Mouse (Mus musculus): Measurements from ENCODE around the gene Klhl25. TPM values are rescaled to one million over a fixed set of nuclear protein-coding genes. Genes with fewer than 3 reads are reported as not detected.

Gene Klhl25
- polyA plus RNA-seq (2015; fragmentation: Nextera tagmentation; extraction: Ambion mirVana) = 26.9 and 32.6 TPM in 2 replicates

DNA sequence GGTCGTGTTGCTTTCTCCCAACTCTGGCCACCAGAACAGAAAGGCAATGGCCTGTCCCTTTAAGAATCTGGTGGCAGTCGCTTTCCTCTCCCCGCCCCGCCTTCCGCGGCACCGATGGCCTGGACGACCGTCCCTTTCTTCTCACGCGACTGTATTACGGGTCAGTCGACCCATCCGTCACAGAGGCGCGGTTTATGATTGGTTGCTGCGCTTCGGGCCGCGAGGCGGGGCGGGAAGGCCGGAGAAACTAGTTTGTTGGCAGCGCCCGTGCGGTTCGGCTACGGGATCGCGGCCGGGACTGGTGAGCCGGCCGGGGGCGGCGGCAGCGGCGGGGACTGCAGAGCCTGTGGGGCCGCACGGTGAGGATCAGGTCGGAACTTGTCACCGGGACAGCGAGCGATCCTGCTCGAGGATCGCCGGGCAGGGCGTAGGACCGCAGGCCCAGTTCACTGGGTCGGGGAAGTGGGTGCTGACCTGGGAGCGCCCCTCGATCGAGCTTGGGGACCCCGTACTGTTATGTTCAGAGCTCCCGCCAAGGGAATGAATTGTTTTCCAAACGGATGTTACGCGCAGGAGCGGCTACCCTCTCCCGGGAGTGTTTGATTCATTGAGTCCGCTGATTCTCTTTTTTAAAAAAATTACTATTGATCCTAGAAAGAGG, at the start of gene Klhl25:
Klhl25 (plus strand) TSS at position 196 of the 661 bp plus-strand sequence.
- peak; percentile 93 for ATAC-seq (ENCODE audit: low FRiP score, low read depth)

GRCm38 (mm10) chr7:75800530-75800929, 47.6 kb upstream of the Klhl25 start:
- H3K27ac ChIP-seq (replicated peaks) = no peak overlapping the region
- 77% methylated on average over 4 of the region's 4 CpGs for WGBS
- no peaks in the 10 kb centered on the region for H3K27me3 ChIP-seq
- H3K4me1 ChIP-seq (replicated peaks) = 0 out of 2 replicates have a peak, but pooled peaks cover 4% of the 10 kb centered on the region
- no peak overlapping the region for H3K4me2 ChIP-seq
- no peak overlapping the region for H3K9ac ChIP-seq
- no peak overlapping the region for H3K4me3 ChIP-seq
- no peaks in the 10 kb centered on the region for H3K9me3 ChIP-seq
- no peaks in the 10 kb centered on the region for H3K36me3 ChIP-seq
- ATAC-seq (ENCODE audit: low FRiP score, low read depth) = no peak

More for the DNA sequence above, at the start of gene Klhl25:
- Histone ChIP-seq H3K27me3 (no peaks in the 10 kb centered on the region), H3K4me1 (replicated peaks) (peaks cover 46% of the 10 kb centered on the region), H3K9me3 (no peaks in the 10 kb centered on the region), H3K36me3 (no peaks in the 10 kb centered on the region), H3K27ac (replicated peaks) (peak within 1 kb of the TSS; percentile 83), H3K4me2 (peak within 1 kb of the TSS; percentile 94), H3K4me3 (peak within 1 kb of the TSS; percentile 97), H3K9ac (peak within 1 kb of the TSS; percentile 83)
- under 1% methylated on average over 60 of the region's 60 CpGs for WGBS

DNA sequence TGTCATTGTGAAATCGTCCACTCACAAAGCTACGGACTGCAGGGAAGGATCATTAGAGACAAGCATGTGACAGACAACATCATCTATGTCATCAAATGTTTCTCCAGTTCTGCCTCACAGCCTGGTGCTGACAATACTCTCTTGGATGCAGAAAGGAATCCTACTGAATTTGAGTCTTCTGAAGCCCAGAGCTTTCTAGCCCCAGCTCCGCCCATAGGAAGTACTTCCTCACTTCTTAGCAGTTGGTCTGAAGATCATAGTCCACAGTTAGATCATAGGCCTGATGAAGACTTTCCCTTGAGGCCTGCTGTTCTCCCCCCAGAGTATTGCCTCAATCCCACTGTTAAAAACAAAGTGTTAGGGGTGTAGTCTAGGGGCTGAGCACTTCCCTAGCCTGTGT, 47.1 kb upstream of the Klhl25 start:
- ATAC-seq (ENCODE audit: low FRiP score, low read depth) = no peak
- H3K4me1 ChIP-seq (replicated peaks) = peaks cover 8% of the 10 kb centered on the region; the same call in 1 of the 2 replicates
- H3K27me3 ChIP-seq = no peaks in the 10 kb centered on the region
- no peak overlapping the region for H3K27ac ChIP-seq (replicated peaks)
- no peaks in the 10 kb centered on the region for H3K9me3 ChIP-seq
- no peak overlapping the region for H3K4me3 ChIP-seq
- no peak overlapping the region for H3K4me2 ChIP-seq
- H3K9ac ChIP-seq = no peak overlapping the region
- WGBS = 87% methylated on average over 3 of the region's 3 CpGs
- no peaks in the 10 kb centered on the region for H3K36me3 ChIP-seq

- Histone ChIP-seq H3K9ac (no peak overlapping the region), H3K9me3 (no peaks in the 10 kb centered on the region), H3K36me3 (no peaks in the 10 kb centered on the region), H3K27me3 (no peaks in the 10 kb centered on the region), H3K4me1 (replicated peaks) (peaks cover 10% of the 10 kb centered on the region), H3K4me3 (no peak overlapping the region), H3K4me2 (no peak overlapping the region), H3K27ac (replicated peaks) (no peak overlapping the region)
- no peak for ATAC-seq (ENCODE audit: low FRiP score, low read depth)
- 88% methylated on average over 5 of the region's 5 CpGs for WGBS
Observed at GRCm38 (mm10) chr7:75801621-75802358, 46.3 kb upstream of the Klhl25 start.

DNA sequence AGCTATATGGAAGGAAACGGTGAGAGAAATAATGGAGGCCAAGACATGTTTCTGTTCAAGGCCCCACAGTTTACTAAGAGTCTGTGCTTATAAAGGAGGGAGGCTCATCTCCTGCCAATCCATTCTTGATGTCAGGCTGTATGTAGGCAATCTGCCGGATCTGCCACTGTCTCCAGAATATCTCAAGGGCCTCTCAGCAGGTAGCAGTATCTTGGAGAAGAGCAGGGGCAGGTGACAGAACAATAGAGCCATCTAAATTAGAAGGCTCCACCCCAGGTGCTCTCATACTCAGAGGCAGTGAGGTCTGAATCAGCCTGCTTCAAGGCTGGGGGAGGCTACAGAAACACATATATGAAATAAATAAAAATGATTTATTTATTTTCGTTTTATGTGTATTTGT, 45.2 kb upstream of the Klhl25 start:
- Histone ChIP-seq H3K27ac (replicated peaks) (no peak overlapping the region), H3K4me1 (replicated peaks) (peaks cover 10% of the 10 kb centered on the region), H3K27me3 (no peaks in the 10 kb centered on the region), H3K36me3 (no peaks in the 10 kb centered on the region), H3K9me3 (no peaks in the 10 kb centered on the region), H3K9ac (no peak overlapping the region), H3K4me3 (no peak overlapping the region), H3K4me2 (no peak overlapping the region)
- 70% methylated on average over 3 of the region's 3 CpGs for WGBS
- ATAC-seq (ENCODE audit: low FRiP score, low read depth) = no peak

- no peak overlapping the region for H3K9ac ChIP-seq
- H3K4me2 ChIP-seq = no peak overlapping the region
- WGBS = 73% methylated on average over 4 of the region's 4 CpGs
- H3K4me1 ChIP-seq (replicated peaks) = peaks cover 10% of the 10 kb centered on the region
- no peak for ATAC-seq (ENCODE audit: low FRiP score, low read depth)
- H3K27ac ChIP-seq (replicated peaks) = 0 out of 2 replicates have a peak overlapping the region, but pooled peaks have one; percentile 8
- no peaks in the 10 kb centered on the region for H3K9me3 ChIP-seq
- no peaks in the 10 kb centered on the region for H3K36me3 ChIP-seq
- no peaks in the 10 kb centered on the region for H3K27me3 ChIP-seq
- H3K4me3 ChIP-seq = no peak overlapping the region
Observed at GRCm38 (mm10) chr7:75806161-75806560, 41.9 kb upstream of the Klhl25 start.

DNA sequence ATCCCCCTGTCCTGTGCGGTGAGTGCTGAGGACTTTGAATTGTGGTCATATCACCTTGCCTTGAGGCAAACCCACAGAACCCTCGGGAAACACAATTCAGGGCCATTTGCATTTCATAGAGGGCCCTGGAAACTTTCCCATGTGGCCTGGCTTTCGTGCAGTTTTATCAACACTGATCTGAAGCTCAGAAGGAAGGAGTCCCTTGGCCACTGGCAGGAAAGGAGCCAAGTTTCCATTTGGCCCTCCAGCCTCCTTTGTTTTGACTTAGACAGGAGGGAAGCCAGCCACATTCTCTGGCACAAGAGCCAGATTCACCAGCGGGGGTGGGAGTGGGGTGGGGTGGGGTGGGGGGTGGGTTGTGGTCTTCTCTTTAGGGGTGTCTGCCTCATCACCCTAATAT, 41.4 kb upstream of the Klhl25 start:
- H3K27ac ChIP-seq (replicated peaks) = 0 out of 2 replicates have a peak overlapping the region, but pooled peaks have one; percentile 8

DNA sequence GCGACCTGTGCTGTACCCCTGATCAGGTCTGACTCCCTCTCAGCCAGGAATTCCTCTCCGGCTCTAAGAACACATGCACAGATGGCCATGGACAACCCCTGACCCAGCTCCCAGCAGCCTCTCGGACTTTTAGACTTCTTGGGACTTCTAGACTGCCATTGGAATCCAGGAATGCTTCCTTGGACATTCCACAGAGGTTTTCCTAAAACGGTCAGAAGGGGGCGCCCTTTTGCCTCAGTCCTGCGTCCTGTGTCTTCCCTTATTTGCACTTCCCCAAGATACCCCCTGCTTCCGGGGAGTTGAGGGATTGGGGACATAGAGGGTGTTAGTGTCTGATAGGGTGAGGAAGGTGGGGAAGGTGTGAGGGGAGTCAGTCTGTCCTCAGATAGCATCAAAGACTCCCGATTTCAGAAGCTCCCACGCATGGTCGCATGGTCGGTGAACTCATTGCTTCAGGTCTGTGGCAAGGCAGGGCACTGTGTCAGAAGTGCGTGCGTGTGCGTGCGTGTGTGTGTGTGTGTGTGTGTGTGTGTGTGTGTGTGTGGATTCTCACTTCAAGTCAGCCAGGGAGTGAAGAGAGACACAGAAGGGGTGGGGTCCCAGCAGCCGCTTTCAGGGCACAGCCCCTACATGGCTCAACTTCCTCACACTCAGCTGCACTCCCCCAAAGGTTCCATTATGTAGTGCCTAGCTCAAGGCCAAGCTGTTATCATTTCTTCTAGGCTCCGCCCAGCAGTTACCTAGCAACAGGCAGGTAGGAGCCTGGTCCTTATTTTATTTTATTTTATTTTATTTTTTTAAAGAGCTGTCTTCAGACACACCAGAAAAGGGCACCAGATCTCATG, 40.4 kb upstream of the Klhl25 start:
- ATAC-seq (ENCODE audit: low FRiP score, low read depth) = peak; percentile 11; the same call in 1 of the 2 replicates
- no peaks in the 10 kb centered on the region for H3K27me3 ChIP-seq
- no peaks in the 10 kb centered on the region for H3K9me3 ChIP-seq
- H3K4me2 ChIP-seq = no peak overlapping the region
- H3K4me3 ChIP-seq = no peak overlapping the region
- WGBS = 79% methylated on average over 17 of the region's 17 CpGs
- H3K36me3 ChIP-seq = no peaks in the 10 kb centered on the region
- no peak overlapping the region for H3K27ac ChIP-seq (replicated peaks)
- H3K4me1 ChIP-seq (replicated peaks) = peaks cover 10% of the 10 kb centered on the region
- H3K9ac ChIP-seq = no peak overlapping the region

More for the DNA sequence above, 41.4 kb upstream of the Klhl25 start:
- Histone ChIP-seq H3K9ac (no peak overlapping the region), H3K4me1 (replicated peaks) (peaks cover 10% of the 10 kb centered on the region), H3K9me3 (no peaks in the 10 kb centered on the region), H3K36me3 (no peaks in the 10 kb centered on the region), H3K4me3 (no peak overlapping the region), H3K27me3 (no peaks in the 10 kb centered on the region), H3K4me2 (no peak overlapping the region)
- WGBS = 34% methylated on average over 4 of the region's 4 CpGs
- peak; percentile 45; the same call in 1 of the 2 replicates for ATAC-seq (ENCODE audit: low FRiP score, low read depth)

- H3K9ac ChIP-seq = no peak overlapping the region
- H3K27me3 ChIP-seq = no peaks in the 10 kb centered on the region
- 89% methylated on average over 7 of the region's 7 CpGs for WGBS
- ATAC-seq (ENCODE audit: low FRiP score, low read depth) = no peak
- H3K4me2 ChIP-seq = no peak overlapping the region
- no peaks in the 10 kb centered on the region for H3K4me1 ChIP-seq (replicated peaks)
- no peak overlapping the region for H3K4me3 ChIP-seq
- no peaks in the 10 kb centered on the region for H3K36me3 ChIP-seq
- no peaks in the 10 kb centered on the region for H3K9me3 ChIP-seq
- no peak overlapping the region for H3K27ac ChIP-seq (replicated peaks)
Observed at GRCm38 (mm10) chr7:75820687-75821086, 27.4 kb upstream of the Klhl25 start.

GRCm38 (mm10) chr7:75822087-75822668, 25.9 kb upstream of the Klhl25 start:
- H3K36me3 ChIP-seq = no peaks in the 10 kb centered on the region
- no peak for ATAC-seq (ENCODE audit: low FRiP score, low read depth)
- 90% methylated on average over 8 of the region's 8 CpGs for WGBS
- H3K9me3 ChIP-seq = no peaks in the 10 kb centered on the region
- H3K9ac ChIP-seq = no peak overlapping the region
- no peaks in the 10 kb centered on the region for H3K4me1 ChIP-seq (replicated peaks)
- H3K27me3 ChIP-seq = no peaks in the 10 kb centered on the region
- H3K4me2 ChIP-seq = no peak overlapping the region
- H3K27ac ChIP-seq (replicated peaks) = no peak overlapping the region
- H3K4me3 ChIP-seq = no peak overlapping the region

DNA sequence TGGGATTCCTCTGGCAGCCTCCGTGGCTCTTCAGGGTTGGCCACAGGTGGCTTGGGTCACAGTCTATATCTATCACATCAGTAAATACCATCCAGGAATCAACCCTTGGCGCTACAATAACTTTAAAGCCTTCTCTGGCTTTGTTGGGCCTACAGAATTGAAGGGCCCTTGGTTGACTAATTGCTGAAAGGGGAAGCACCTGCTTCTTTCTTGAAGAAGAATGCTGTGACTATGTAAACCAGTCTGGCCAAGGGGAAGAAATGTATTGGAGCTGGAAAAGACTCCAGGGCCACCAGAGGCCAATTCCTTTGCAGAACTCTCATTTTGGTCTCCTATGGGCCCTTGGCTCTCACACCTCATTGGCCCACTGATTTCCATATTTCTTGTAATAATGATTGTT, 25.0 kb upstream of the Klhl25 start:
- Histone ChIP-seq H3K27ac (replicated peaks) (no peak overlapping the region), H3K27me3 (no peaks in the 10 kb centered on the region), H3K4me2 (no peak overlapping the region), H3K9ac (no peak overlapping the region), H3K4me1 (replicated peaks) (no peaks in the 10 kb centered on the region), H3K9me3 (no peaks in the 10 kb centered on the region), H3K36me3 (no peaks in the 10 kb centered on the region), H3K4me3 (no peak overlapping the region)
- ATAC-seq (ENCODE audit: low FRiP score, low read depth) = no peak
- WGBS = 84% methylated on average over 2 of the region's 2 CpGs

Data from hindbrain, embryonic 15.5 days (tissue).